Mouse (Mus musculus) embryonic facial prominence, embryonic 15.5 days (tissue): ENCODE measurements around the gene Cadm1. TPM values are rescaled to one million over a fixed set of nuclear protein-coding genes. Genes with fewer than 3 reads are reported as not detected.

Experiments
- ATAC-seq: fragments of 200-750 bp; cut with Nextera tagmentation; 2 replicates; pipeline ENCODE4 v1.8.0; 2017; ENCODE audit warnings: low read depth, moderate TSS enrichment; ENCODE audit not compliant: insufficient number of reproducible peaks, low FRiP score, low TSS enrichment
- H3K27ac ChIP-seq: fragments of 300-500 bp; sonication (generic); replicated peaks from 2 replicates; pipeline ENCODE4 v1.5.1; 2015; ENCODE audit warnings: mild to moderate bottlenecking, inconsistent platforms
- H3K27me3 ChIP-seq: fragments of 300-500 bp; sonication (generic); 2 replicates; pipeline ENCODE4 v1.6.1; 2015; ENCODE audit warnings: inconsistent platforms
- H3K36me3 ChIP-seq: fragments of 300-500 bp; sonication (generic); 2 replicates; pipeline ENCODE4 v1.6.1; 2015; ENCODE audit warnings: mild to moderate bottlenecking, inconsistent platforms
- H3K4me1 ChIP-seq: fragments of 300-500 bp; sonication (generic); 2 replicates; pipeline ENCODE4 v1.6.1; 2015; ENCODE audit warnings: inconsistent platforms
- H3K4me2 ChIP-seq: fragments of 300-500 bp; sonication (generic); replicated peaks from 2 replicates; pipeline ENCODE4 v1.6.1; 2015; ENCODE audit warnings: mild to moderate bottlenecking, inconsistent platforms
- H3K4me3 ChIP-seq: fragments of 300-500 bp; sonication (generic); replicated peaks from 2 replicates; pipeline ENCODE4 v1.5.1; 2015; ENCODE audit warnings: mild to moderate bottlenecking, inconsistent platforms
- H3K9ac ChIP-seq: fragments of 300-500 bp; sonication (generic); 2 replicates; pipeline ENCODE4 v1.6.1; 2015; ENCODE audit warnings: inconsistent platforms
- H3K9me3 ChIP-seq: fragments of 300-500 bp; sonication (generic); replicated peaks from 2 replicates; pipeline ENCODE4 v1.6.1; 2016; ENCODE audit warnings: inconsistent platforms
- WGBS: fragments of 180-500 bp; shearing (Covaris S2); methylation state at CpG from one replicate; pipeline ENCODE4 v1.1.7; 2015; 5-methylcytosine and 5-hydroxymethylcytosine counted together
- polyA plus RNA-seq: library from polyadenylated mRNA; unstranded; fragments of >200 nt; fragmentation: Nextera tagmentation; extraction: Ambion mirVana; gene quantifications from 2 replicates; pipeline ENCODE4 v1.2.1, GENCODE M21; 2015

Gene Cadm1
- polyA plus RNA-seq, 1 experiment from 2014 or later = 65.2 TPM

- no peak for ATAC-seq
- 0 out of 2 replicates have a peak, but pooled peaks cover 5% of the 10 kb centered on the region for H3K27me3 ChIP-seq
- no peak overlapping the region for H3K27ac ChIP-seq
- H3K36me3 ChIP-seq = no peaks in the 10 kb centered on the region
- WGBS = 65% methylated on average over 10 of the region's 10 CpGs
- H3K4me1 ChIP-seq = no peaks in the 10 kb centered on the region
- H3K4me3 ChIP-seq = no peak overlapping the region
- no peak overlapping the region for H3K9ac ChIP-seq
- H3K9me3 ChIP-seq = no peaks in the 10 kb centered on the region
- H3K4me2 ChIP-seq = no peak overlapping the region
Measured at GRCm38 (mm10) chr9:47846275-47846674, 316.3 kb downstream of the Cadm1 start.

DNA sequence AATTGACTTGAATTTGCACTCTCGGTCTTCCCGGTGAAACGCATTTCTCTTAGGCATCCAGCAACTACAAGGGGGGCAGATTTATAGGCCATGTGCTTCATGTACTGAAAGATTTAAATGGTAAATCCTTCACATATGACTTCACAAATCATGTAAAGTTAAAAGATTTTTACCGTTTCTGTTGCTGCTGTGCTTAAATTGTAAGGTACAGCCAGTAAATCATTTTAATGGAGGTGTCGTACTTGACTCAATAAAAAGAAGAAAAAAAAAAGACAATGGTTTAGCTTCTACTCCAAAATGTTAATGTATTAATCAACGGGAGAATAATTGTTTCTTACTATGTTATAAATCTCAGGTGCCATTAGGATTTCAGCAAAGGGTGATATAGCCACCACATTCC lies 317.0 kb downstream of the Cadm1 start:
- H3K27ac ChIP-seq = no peak overlapping the region
- no peaks in the 10 kb centered on the region for H3K9me3 ChIP-seq
- H3K4me2 ChIP-seq = no peak overlapping the region
- H3K9ac ChIP-seq = no peak overlapping the region
- H3K4me3 ChIP-seq = no peak overlapping the region
- WGBS = 68% methylated on average over 6 of the region's 6 CpGs
- H3K36me3 ChIP-seq = no peaks in the 10 kb centered on the region
- H3K4me1 ChIP-seq = no peaks in the 10 kb centered on the region
- H3K27me3 ChIP-seq = 0 out of 2 replicates have a peak, but pooled peaks cover 3% of the 10 kb centered on the region
- ATAC-seq = no peak

DNA sequence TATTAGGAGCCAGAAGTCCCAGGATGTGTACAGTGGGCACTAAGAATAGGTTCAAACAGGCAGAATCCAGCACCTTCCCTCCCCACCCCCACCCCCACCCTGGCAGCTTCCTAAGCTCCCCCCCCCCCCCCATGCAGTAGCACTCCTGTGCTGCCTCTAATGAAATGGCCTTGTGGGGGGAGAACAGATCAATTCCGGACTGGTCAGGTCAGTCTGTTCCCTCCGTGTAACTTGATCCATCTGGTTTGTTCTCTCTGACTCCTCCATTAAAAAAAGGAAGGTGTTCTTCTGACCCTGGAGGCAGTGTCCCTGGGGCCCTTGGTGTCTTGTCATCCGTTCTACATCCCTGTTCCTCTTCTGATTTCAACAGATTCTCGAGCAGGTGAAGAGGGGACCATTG lies 317.8 kb downstream of the Cadm1 start:
- 20% methylated on average over 4 of the region's 4 CpGs for WGBS
- 0 out of 2 replicates have a peak, but pooled peaks cover 3% of the 10 kb centered on the region for H3K27me3 ChIP-seq
- no peak for ATAC-seq
- H3K9ac ChIP-seq = no peak overlapping the region
- no peaks in the 10 kb centered on the region for H3K36me3 ChIP-seq
- no peak overlapping the region for H3K4me3 ChIP-seq
- H3K4me1 ChIP-seq = no peaks in the 10 kb centered on the region
- H3K27ac ChIP-seq = no peak overlapping the region
- H3K9me3 ChIP-seq = no peaks in the 10 kb centered on the region
- no peak overlapping the region for H3K4me2 ChIP-seq

GRCm38 (mm10) chr9:47848745-47849144 lies 318.8 kb downstream of the Cadm1 start:
- 0 out of 2 replicates have a peak, but pooled peaks cover 3% of the 10 kb centered on the region for H3K27me3 ChIP-seq
- H3K9ac ChIP-seq = no peak overlapping the region
- no peak overlapping the region for H3K27ac ChIP-seq
- no peaks in the 10 kb centered on the region for H3K4me1 ChIP-seq
- 40% methylated on average over 5 of the region's 5 CpGs for WGBS
- ATAC-seq = no peak
- no peaks in the 10 kb centered on the region for H3K9me3 ChIP-seq
- no peak overlapping the region for H3K4me3 ChIP-seq
- no peak overlapping the region for H3K4me2 ChIP-seq
- no peaks in the 10 kb centered on the region for H3K36me3 ChIP-seq

- no peak overlapping the region for H3K4me2 ChIP-seq
- H3K27ac ChIP-seq = no peak overlapping the region
- no peak for ATAC-seq
- H3K36me3 ChIP-seq = no peaks in the 10 kb centered on the region
- no peak overlapping the region for H3K4me3 ChIP-seq
- no peaks in the 10 kb centered on the region for H3K9me3 ChIP-seq
- H3K27me3 ChIP-seq = no peaks in the 10 kb centered on the region
- no peak overlapping the region for H3K9ac ChIP-seq
- 85% methylated on average over 8 of the region's 8 CpGs for WGBS
- H3K4me1 ChIP-seq = peaks cover 22% of the 10 kb centered on the region
Measured at GRCm38 (mm10) chr9:47856311-47856710, 326.3 kb downstream of the Cadm1 start.

DNA sequence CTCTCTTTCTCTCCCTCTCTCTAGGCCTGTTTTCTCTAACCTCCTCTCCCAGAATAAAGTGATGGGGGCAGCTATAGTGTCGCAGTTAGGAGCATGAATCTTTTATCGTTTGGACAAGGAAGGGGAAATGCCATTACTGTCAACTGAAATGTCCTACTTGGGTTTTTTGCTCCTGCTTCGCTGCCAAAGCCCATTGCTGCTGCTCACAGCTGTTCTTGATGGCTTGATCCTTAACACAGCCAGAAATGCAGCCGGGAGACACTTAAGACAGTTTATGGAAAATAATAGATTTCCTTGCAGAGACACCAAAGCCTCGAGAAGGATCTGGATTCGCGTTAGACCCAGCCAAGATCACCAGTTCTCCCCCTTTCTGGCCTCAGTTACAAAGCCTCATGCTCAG lies 327.3 kb downstream of the Cadm1 start:
- Histone ChIP-seq H3K4me1 (peaks cover 22% of the 10 kb centered on the region), H3K36me3 (no peaks in the 10 kb centered on the region), H3K4me3 (no peak overlapping the region), H3K9ac (no peak overlapping the region), H3K4me2 (no peak overlapping the region), H3K27ac (0 out of 2 replicates have a peak overlapping the region, but pooled peaks have one; percentile 39), H3K9me3 (no peaks in the 10 kb centered on the region), H3K27me3 (no peaks in the 10 kb centered on the region)
- no peak for ATAC-seq
- WGBS = 55% methylated on average over 7 of the region's 7 CpGs

- no peak overlapping the region for H3K4me2 ChIP-seq
Measured at GRCm38 (mm10) chr9:47858134-47858533, 328.2 kb downstream of the Cadm1 start.

GRCm38 (mm10) chr9:47858778-47859395 lies 328.9 kb downstream of the Cadm1 start:
- Histone ChIP-seq H3K4me3 (no peak overlapping the region), H3K4me2 (no peak overlapping the region), H3K27me3 (no peaks in the 10 kb centered on the region), H3K36me3 (no peaks in the 10 kb centered on the region), H3K9ac (no peak overlapping the region), H3K4me1 (peaks cover 22% of the 10 kb centered on the region), H3K27ac (no peak overlapping the region), H3K9me3 (no peaks in the 10 kb centered on the region)
- peak; percentile 61; the same call in 1 of the 2 replicates for ATAC-seq
- WGBS = 35% methylated on average over 10 of the region's 10 CpGs

More at GRCm38 (mm10) chr9:47858134-47858533, 328.2 kb downstream of the Cadm1 start:
- no peak for ATAC-seq
- Histone ChIP-seq H3K36me3 (no peaks in the 10 kb centered on the region), H3K27me3 (no peaks in the 10 kb centered on the region), H3K27ac (no peak overlapping the region), H3K9ac (no peak overlapping the region), H3K4me3 (no peak overlapping the region), H3K9me3 (no peaks in the 10 kb centered on the region), H3K4me1 (peaks cover 22% of the 10 kb centered on the region)
- WGBS = 57% methylated on average over 5 of the region's 5 CpGs

DNA sequence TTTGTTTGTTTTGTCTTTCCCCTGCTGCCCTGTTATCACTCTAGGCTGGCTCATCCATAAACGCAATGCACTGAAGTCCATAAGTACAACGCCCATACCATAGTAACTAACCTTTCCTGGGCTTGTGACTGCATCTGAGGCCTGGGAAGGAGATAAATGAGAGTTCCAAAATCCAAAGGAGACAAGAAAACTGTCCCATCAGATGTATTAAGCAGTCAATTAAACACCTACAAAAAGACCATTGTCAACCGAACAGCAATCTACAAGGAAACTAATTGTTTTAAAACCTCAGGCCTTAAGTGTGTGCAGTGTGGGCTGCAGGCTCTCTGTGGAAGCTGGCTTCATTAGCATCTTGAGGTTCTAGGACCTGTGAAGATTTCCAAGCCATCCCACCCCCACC lies 331.0 kb downstream of the Cadm1 start:
- H3K4me2 ChIP-seq = no peak overlapping the region
- H3K36me3 ChIP-seq = no peaks in the 10 kb centered on the region
- 88% methylated on average over 3 of the region's 3 CpGs for WGBS
- H3K27me3 ChIP-seq = no peaks in the 10 kb centered on the region
- H3K9ac ChIP-seq = no peak overlapping the region
- ATAC-seq = no peak
- peaks cover 26% of the 10 kb centered on the region for H3K4me1 ChIP-seq
- no peak overlapping the region for H3K27ac ChIP-seq
- H3K9me3 ChIP-seq = no peaks in the 10 kb centered on the region
- H3K4me3 ChIP-seq = no peak overlapping the region

DNA sequence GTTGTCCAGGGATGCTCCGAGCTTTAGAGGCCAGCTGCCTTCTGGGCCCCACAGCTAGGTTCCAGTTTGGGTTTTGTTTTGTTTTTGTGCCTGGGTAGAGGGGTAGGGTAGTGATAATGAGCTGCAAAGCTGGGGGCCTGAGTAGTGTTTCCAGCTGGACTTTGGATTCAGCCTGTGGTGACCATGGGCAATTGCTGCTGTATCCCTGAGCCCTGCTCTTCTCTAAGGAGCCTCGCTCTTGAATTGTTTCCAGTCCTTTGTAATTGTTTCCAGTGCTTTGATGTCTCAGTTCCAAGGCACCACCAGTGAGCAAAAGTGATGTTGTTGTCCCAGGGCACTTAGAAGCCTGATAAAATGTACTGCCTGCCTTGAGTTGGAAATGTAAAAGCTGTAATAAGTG lies 331.8 kb downstream of the Cadm1 start:
- no peaks in the 10 kb centered on the region; the same call in 1 of the 2 replicates for H3K27me3 ChIP-seq
- H3K27ac ChIP-seq = no peak overlapping the region
- H3K4me1 ChIP-seq = peaks cover 29% of the 10 kb centered on the region
- WGBS = 42% methylated on average over 2 of the region's 2 CpGs
- ATAC-seq = no peak
- no peaks in the 10 kb centered on the region for H3K36me3 ChIP-seq
- H3K9ac ChIP-seq = no peak overlapping the region
- no peak overlapping the region for H3K4me2 ChIP-seq
- no peak overlapping the region for H3K4me3 ChIP-seq
- no peaks in the 10 kb centered on the region for H3K9me3 ChIP-seq

GRCm38 (mm10) chr9:47866001-47866400 lies 336.0 kb downstream of the Cadm1 start:
- Histone ChIP-seq H3K4me1 (0 out of 2 replicates have a peak, but pooled peaks cover 7% of the 10 kb centered on the region), H3K36me3 (no peaks in the 10 kb centered on the region), H3K4me2 (no peak overlapping the region), H3K9ac (no peak overlapping the region), H3K9me3 (no peaks in the 10 kb centered on the region), H3K27me3 (peaks cover 4% of the 10 kb centered on the region; the same call in 1 of the 2 replicates), H3K4me3 (no peak overlapping the region), H3K27ac (no peak overlapping the region)
- WGBS = 42% methylated on average over 1 of the region's 1 CpGs
- ATAC-seq = no peak

- WGBS = 69% methylated on average over 7 of the region's 7 CpGs
- no peak for ATAC-seq
- 0 out of 2 replicates have a peak, but pooled peaks cover 7% of the 10 kb centered on the region for H3K4me1 ChIP-seq
- no peak overlapping the region for H3K9ac ChIP-seq
- peaks cover 4% of the 10 kb centered on the region; the same call in 1 of the 2 replicates for H3K27me3 ChIP-seq
- H3K9me3 ChIP-seq = no peaks in the 10 kb centered on the region
- no peak overlapping the region for H3K4me2 ChIP-seq
- H3K36me3 ChIP-seq = no peaks in the 10 kb centered on the region
- no peak overlapping the region for H3K27ac ChIP-seq
- H3K4me3 ChIP-seq = no peak overlapping the region
Measured at GRCm38 (mm10) chr9:47867474-47867873, 337.5 kb downstream of the Cadm1 start.
